Mouse (Mus musculus) myocyte (in vitro differentiated cells): ENCODE results near the gene Setd7.

Source experiments
- MYOG ChIP-seq, 3 experiments: IDR thresholded peaks; one replicate each; pipeline ENCODE4 v1.6.1; 2011; ENCODE audit warnings: control low read depth in 2 of 3, low read depth in 2 of 3, mild to moderate bottlenecking in 2 of 3; ENCODE audit not compliant: insufficient read length in 2 of 3, control insufficient read depth in 1 of 3, insufficient read depth in 1 of 3
- POLR2A ChIP-seq: IDR thresholded peaks from one replicate; pipeline ENCODE4 v1.6.1; 2011; ENCODE audit warnings: low read depth, mild to moderate bottlenecking, control low read depth, moderate library complexity; ENCODE audit not compliant: insufficient read length
- POLR2AphosphoS2 ChIP-seq: IDR thresholded peaks from one replicate; pipeline ENCODE4 v1.6.1; 2011; ENCODE audit warnings: low read depth, control low read depth; ENCODE audit not compliant: insufficient read length

GRCm38 (mm10) chr3:51596538-51596937, 35.9 kb upstream of the Setd7 start:
- no peak for TF ChIP-seq POLR2AphosphoS2
- TF ChIP-seq MYOG (IDR thresholded peaks at IDR 0.05; ENCODE audit: control insufficient read depth in 1 of 3, insufficient read depth in 1 of 3, insufficient read length in 2 of 3, low read depth in 2 of 3), result no peak
- no peak for TF ChIP-seq POLR2A
